Mouse (Mus musculus) thymus, postnatal 10 days (tissue): Measurements from ENCODE around the gene Rassf7.
A peak's percentile ranks its signal among the peaks of the same experiment; 100 is the strongest.

Source experiments
- DNase-seq, 2 experiments: peaks; one replicate each; pipeline ENCODE4 v3.0.0; 2021; ENCODE audit warnings: low spot score in 2 of 2

Gene Rassf7

DNA sequence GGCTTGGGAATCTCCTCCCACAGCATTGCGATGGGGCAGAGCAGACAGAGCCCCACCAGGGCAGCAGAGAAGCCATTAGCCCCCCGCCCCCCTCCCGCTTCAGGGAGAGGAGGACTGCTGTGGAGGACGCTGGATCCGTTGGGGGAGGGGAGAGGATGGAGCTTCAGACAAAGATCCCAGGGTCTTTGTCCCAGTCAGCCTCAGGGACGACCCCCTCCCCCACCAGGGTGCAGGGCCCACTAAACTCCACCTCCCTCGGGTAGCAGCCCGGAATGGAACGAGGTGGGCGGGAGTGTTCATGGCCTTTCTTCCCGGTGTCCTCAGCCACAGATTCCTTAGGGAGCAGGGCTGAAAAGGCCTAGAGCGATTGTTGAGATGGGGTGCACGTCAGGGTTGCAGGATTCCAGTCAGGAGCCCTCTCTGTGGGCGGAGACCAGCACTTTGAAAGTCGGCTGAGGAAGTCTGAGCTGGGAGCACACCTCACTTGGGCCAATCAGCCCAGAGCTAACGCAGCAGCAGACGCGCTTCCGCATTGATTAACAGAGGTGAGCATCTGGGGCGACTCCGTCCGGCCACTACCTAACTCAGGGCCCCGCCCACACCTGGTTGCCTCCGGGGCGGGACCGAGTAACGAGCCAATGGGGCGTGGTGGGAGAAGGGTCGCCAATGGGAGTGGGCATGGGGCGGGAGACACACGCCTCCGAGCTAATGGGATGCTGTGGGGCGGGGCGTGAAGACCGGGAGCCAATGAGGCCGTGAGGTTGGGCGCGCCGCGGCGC, at the start of gene Rassf7:
Rassf7 (plus strand) TSS at position 760 of the 779 bp plus-strand sequence.
- DNase-seq: peak; percentile 94 to 96

DNA sequence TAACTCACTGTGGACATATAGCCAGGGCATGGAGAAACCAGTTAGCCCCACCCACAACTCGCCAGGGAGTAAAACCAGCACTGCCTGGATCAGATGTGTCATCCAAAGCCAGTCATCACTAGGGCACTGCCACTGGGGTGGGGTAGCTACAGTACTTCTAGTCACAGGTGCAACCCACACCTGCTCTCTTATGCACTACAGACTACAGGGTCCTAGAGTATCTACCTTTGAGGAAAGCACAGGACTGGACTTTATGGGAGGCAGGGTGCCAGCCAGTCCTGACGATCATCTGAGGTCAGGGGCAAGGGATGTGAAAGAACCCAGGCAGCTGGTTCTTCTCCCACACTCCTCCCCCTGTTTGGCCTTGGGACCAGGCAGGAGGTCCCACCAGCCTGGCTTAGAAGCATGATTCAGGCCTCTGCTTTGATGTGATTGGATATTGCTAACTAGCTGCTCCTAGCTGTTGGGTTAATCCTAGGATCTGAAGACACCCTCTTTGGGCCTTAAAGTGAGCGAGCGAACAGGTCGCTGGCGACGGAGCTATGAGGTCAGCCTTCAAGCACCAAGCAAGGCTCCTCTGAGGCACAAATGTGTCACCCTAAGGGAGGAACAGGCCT, 47.7 kb upstream of the Rassf7 start:
- no peak for DNase-seq

DNA sequence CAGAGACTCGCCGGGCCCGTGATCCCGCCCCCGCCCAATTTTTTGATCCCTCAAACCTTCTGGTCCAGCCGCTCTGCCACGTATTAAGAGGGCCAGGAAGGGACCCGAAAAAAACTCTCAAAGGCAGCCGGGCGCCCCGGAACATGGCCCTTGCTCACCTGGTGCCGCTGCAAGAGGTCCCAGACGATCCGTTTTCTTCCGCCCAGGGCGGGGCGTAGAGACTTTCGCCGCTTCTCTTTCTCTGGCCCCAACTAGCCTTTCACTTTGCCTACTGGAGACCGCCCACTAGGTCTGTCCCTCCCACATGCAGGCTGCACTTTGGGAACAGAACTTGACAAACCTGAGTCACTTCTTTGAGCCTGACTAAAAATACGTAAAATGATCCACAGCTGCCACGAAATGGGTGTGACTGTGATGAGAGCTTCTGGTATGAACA, 47.1 kb upstream of the Rassf7 start:
- DNase-seq: peak; percentile 7 to 34

DNA sequence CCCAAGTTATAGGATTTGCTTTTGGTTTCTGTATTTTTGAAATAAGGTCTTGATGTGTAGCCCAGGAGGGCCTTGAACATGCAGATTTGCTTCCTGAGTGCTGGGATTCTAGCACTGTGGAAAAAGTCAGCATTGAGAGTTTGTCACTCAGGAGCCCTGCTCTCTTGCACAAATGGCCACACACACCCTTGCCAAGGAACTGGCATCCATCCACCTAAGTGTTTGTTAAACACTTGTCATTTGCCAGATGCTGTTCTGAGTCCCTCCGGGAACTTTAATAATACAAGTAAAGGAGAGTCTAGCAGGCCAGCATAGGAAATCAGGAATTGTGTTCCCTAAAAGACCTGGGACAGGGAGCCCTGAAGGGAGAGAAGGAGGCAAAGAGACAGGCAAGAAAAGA, 46.4 kb upstream of the Rassf7 start:
- no peak for DNase-seq

DNA sequence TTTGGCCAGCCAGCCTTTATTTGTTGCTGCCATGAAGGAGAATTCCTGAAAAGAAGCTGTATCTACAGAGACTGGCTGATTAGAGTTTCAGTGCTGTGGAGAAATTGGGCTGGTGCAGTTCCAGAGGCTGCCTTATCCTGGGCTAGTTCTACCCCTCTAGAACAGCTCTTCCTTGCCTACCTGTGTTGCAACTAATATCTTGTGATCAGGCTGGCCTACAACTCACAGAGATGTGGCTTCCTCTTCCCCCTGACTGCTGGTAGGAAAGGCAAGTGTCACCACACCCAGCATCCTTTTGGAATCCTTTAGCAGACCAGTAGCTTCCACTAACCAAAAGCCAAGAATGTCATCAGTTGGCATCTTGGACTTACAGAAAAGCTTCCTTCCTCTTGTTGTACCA, 45.8 kb upstream of the Rassf7 start:
- DNase-seq: no peak

DNA sequence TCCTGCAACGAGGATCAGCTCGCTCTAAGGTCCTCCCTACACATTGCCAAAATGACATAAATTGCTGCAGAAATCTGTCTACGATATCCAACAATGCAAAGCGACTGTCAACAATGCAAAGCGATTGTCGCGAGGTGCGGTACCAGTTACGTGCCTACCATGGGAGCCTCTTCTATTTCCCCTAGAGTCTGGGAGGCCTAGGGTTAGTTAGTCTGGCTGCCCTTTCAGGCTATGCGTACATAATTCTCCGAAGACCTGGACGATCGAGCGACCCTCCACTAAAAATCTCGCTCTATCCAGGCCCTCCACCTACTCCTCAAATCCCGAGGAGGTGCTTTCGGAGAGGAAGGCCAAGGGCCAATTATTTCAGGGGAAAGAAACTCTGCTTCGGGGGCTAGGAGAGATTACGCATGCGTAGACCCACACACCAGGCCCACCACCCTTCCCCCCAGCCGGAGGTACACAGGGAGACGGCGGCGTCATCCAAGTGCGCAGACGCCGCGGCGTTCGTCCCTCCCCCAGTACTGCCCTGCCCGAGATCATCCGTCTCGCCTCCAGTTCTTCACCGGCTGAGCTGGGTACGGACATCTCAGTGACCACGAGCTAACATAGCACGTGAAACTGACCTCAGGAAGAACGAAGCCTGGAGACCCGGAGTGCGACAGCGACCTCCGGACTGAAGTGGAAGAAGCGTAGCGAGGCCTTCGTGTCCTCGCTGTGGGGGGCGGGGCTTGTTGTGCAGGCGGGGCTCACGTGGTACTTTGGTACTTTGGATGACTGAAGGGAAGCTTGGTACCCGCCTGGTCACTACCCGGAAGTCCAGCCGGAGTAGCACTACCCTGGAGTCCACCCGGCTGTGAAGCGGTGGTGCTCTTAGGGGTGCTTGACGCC, 43.3 kb upstream of the Rassf7 start, which contains the start of gene Rnh1:
Rnh1 (minus strand) TSS at position 742 of the 891 bp plus-strand sequence.
- DNase-seq: peak; percentile 90

DNA sequence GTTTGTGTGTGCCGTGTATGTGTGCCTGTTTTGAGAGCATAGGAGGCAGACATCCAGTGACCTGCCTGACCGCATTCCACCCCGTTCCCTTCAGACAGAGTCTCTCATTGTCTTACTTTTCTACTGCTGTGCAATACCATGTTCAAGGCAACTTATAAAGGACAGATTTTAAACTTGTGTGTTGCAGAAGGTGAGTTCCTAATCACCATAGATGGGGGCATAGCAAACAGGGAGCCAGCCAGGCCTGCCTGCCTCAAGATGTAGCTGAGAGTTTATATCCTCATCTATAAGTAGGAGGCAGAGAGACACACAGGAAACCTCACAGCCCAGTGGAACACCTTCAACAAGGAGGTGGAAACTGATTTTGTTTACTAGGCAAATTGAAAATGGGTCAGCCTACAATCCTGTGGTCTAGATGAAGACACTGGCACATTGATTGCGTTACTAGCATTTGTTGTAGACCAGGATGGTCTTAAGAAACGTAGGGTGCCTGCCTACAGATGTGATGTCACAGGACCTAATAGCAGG, 42.3 kb upstream of the Rassf7 start:
- no peak for DNase-seq

DNA sequence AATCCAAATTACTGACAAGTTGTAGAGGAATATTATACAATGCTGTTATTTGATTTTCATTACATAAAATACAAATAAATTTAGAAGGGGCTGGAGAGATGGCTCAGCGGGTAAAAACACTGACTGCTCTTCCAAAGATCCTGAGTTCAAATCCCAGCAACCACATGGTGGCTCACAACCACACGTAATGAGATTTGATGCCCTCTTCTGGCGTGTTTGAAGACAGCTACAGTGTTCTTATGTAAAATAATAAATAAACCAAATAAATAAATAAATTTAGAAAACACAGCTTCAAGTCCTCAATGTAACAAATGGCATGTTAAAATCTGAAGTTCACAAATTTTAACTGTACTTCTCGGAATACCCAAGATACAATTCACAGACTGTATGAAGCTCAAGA, 40.6 kb upstream of the Rassf7 start:
- no peak for DNase-seq

DNA sequence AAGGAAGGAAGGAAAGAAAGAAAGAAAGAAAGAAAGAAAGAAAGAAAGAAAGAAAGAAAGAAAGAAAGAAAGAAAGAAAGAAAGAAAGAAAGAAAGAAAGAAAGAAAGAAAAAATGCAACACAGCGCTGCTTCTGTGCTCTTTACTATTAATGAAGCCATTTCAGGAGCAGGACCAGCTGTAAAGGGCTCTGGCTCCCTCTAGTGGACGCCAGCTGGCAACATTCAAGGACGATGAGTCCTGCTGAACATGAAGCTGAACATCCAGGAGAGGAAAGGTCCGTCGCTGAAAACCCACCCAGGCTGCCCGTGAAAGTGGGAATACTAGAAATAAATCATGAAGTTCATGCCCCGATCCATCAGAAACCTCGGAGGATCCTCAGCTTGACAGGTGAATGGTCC, 39.5 kb upstream of the Rassf7 start:
- peak; percentile 73 to 89 for DNase-seq

DNA sequence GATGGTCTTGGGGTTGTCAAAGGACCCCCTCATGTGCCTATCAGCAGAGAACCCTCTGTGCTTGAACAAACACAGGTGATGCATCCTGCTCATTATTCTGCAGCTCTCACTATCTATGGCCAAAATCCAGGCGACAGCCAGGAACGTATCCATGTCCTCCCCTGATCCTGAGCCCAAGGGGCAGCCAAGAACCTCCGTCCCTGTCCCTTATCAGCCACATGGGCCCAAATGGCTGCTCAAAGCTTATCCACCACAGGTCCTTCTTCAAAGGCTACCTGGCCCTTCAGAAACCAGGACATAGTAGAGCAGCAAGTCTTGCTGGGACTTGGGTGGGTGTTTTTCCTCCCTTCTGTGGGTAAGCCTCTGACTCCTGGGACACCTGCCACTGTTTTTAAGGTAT, 27.5 kb upstream of the Rassf7 start:
- no peak for DNase-seq

DNA sequence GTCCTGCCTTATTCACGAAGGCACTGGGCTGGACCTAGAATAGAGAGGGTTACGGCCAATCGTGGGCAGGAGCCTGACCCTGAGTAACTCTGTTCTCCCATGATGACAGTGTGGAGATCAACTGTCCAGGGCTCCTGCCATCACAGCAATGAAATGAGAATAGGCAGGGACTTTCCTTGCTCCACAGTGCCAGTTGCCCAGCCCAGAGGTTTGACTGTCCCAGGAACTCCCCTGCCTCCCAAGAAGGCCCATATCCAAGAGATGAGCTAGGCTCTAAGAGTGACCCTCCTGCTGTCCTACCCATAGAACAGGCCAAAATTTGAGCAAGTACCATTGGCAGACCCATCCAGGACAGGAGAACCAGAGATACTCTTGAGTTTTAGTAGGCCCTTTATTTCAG, 26.9 kb upstream of the Rassf7 start:
- DNase-seq: no peak

DNA sequence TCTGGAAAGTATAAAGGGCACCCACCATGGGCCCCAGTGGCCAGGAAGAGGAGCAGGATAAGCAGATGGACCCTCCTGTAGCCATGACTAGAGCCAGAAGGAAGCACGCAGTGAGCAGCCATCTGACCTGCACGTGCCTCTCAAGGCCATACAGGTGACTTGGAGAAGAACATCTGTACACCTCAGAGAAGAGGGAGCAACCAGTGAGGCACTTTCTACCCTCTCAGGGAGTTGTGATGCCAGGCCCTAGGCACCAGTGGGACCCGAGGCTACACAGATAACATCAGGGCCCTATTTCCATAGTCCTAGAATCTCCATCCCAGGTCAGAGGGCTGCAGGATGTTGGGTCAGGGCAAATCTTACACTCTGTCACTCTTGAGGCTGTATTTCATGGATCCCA, 25.4 kb upstream of the Rassf7 start:
- DNase-seq: no peak

DNA sequence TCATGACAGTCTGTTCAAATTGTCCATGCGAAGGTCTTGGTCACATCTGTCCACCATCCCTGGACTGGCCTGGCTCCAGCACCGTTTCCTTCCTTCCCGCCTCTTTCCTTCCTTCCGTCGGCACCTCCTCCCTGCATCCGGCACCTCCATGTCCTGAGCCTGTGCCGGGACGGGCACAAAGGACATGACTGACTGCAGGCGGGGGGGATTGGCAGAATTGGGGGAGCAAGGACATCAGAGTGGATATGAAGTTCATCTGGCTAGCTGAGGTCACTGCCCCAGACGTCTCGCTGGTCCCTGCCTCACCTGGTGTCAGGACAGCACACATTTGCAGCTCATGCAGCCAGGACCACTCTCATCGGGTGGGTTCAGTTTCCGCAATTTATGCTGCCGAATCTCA, 24.6 kb upstream of the Rassf7 start:
- no peak for DNase-seq

DNA sequence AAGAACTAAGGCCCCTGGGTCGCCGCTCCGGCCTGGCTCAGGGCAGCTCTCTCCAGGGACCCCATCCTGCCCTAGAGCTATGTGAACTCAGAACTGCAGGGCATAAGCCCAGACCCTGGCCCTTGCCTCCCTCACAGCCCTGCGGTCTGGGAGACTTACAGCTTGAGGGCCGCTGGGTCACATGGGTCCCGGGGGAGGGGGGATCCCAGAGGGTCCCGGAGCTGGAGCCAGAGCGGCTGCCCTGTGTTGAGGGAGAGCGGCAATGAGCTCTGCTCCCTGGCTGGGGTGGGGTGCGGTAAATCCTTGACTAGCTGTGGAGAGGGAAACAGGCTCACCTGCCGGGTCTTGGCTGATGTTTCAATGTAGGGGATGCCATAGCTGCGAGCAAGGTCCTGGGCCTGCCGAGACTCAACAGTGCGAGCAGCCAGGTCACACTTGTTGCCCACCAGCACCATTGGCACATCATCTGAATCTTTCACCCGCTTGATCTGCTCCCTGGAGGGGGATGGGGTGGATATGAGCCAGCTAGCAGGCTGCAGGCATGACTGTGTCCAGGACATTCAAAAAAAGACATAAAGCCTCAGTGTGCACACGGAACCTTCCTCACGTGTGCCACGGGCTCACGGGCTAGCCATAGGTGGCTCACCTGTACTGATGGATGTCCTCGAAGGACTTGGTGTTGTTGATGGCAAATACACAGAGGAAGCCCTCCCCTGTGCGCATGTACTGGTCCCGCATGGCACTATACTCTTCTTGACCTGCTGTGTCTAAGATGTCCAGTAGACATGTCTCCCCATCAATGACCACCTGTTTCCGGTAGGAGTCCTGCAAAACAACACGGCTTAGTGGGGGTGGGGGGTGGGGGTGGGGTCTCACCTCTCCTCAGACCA, 23.6 kb upstream of the Rassf7 start:
- no peak for DNase-seq

DNA sequence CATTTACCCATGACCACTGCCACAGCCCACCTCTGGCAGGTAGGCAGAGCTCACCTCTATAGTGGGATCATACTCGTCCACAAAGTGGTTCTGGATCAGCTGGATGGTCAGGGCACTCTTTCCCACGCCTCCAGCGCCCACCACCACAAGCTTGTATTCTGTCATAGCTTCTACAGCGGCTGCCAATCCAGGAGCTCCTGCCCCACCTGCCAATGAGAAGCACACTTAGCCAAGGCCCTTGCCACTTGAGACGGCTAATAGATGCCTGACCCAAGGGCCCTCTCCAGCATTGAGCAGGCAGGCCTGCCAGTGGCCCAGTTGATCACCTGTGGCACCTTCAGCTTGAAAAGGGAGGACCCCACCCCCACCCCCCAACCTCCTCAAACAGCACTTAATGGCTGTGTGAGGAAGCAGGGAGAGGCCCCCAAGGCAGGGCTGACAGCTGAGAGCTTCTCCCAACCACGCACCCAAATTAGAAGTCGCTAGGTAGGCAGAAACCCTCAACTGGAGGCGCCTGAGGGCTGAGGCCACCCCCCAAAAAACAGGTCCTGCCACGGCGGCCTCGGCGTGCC, 22.8 kb upstream of the Rassf7 start:
- DNase-seq: no peak

DNA sequence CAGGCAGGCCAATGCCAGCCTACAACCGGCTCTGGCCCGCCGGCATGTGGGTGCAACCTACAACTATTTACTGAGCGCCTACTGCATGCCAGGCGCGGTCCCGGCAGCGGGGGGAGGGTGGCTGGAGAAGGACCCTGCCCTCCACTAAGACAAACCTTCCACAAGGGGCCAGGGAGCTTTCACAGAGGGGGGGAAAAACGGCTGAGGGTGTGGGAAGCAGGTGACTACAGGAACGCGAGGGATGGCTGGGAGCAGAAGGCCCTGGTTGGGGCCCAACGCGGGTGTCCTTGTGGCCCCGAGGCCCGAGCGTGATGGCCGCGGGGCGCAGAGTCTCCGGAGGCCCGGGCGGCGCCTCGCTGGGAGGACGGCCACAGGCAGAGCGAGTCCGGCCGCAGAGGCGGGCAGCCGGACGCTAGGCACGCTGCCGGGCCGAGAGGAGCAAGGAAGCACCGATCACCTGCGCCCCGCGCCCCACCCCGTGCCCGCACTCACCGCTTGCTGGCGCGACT, 22.3 kb upstream of the Rassf7 start:
- DNase-seq: peak in 1 of 2 experiments; percentile 37

DNA sequence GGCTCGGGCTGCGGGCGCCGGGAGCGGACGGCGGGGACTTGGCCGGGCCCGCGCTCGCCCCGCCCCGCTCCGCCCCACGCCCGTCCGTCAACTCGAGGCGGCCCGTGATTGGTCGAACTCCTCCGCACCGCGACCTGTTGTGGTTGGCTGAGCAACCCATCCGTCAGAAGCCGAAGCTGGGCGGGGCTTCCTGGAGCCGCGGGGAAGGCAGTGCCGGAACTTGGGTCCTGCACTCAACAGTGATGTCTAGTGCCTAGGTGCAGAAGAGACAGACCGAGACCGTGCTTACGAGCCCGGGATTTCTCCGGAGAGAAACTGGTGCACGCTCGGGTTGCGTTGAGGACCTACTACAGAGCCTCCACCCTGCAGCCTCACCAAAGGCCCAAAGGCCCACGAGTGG, 21.7 kb upstream of the Rassf7 start, which contains the start of the genes Hras and Lrrc56:
Hras (minus strand) TSS at position 58 of the 400 bp plus-strand sequence.
Lrrc56 (plus strand) TSS at position 210 of the 400 bp plus-strand sequence.
- peak; percentile 97 to 98 for DNase-seq

DNA sequence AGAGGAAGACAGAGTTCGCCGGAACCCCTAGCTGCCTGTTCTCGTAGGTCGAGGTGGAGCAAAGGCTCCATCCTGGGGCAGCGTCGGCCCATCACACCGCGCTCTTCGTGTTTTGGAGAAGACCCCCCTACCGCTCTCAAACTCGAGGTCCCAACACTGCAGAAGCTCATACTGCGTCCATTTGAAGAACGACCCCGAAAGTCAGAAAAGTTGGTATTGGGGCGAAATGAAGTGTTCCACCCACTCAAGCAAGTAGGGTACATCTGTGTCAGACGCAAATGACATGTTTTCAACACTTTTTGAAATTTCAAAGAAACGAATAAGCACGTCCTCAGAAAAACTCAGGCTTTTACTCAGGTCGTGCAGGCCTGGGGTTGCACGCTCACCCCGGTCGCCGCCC, 21.3 kb upstream of the Rassf7 start:
- DNase-seq: no peak

DNA sequence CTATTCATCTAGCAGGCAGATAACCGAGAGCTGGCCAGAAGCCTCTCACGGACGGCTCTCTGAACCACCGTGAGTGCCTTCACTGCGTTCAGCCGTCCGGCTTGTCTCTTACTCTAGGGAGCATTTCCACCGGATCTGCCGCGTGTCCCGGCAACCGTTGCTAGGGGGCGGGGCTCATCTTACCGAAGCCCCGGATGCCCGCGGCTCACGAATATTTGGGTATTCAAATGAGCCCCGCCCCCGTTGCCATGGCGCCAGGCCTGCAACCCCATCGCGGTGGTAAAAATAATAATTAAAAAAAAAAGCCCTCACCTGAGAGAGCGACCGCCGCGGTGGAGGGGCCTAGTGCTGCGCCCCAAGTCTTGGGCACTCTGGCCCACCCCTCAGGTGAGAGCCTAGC, 20.8 kb upstream of the Rassf7 start:
- DNase-seq: peak; percentile 90 to 92

DNA sequence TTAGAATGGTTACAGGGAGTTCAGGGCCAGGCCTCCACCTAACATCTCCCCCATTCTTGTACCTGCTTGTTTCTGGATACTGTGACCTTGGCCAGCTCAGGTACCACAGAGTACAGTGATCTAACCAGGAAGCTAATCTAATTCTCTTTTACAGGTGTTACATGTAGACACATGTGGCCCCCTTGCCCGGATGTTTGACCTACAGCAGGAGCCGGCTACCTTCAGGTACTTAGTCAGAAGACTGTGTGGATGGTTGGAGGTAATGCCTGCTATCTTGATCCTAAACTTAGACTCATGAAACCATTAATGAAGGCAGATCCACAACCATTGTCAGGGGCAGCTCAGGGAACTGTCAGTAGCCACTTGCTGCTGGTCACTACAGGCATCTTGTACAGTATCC, 19.9 kb upstream of the Rassf7 start:
- no peak for DNase-seq
